Mouse (Mus musculus) left cerebral cortex, postnatal 36 days (tissue): Measurements from ENCODE around the gene Atr. TPM values are rescaled to one million over a fixed set of nuclear protein-coding genes. Genes with fewer than 3 reads are reported as not detected.

Source experiments
- DNase-seq, 2 experiments: peaks; one replicate each; pipeline ENCODE4 v3.0.0; 2021 to 2022; ENCODE audit warnings: low spot score in 2 of 2, mixed read lengths in 1 of 2
- intact Hi-C: fragments of 180-260 bp; cut with DNase I; formaldehyde crosslinking; loops from one replicate; pipeline ENCODE4 v1.15.1; 2025
- total RNA-seq, 2 experiments: library from RNA; stranded (reverse); gene quantifications; 2 replicates each; pipeline ENCODE4 v1.2.3; 2021

Atr gene
- total RNA-seq = 10 to 100 TPM in 1 of 2 experiments, 1 to 10 TPM in 1; 9.2 to 14.7 TPM

DNA sequence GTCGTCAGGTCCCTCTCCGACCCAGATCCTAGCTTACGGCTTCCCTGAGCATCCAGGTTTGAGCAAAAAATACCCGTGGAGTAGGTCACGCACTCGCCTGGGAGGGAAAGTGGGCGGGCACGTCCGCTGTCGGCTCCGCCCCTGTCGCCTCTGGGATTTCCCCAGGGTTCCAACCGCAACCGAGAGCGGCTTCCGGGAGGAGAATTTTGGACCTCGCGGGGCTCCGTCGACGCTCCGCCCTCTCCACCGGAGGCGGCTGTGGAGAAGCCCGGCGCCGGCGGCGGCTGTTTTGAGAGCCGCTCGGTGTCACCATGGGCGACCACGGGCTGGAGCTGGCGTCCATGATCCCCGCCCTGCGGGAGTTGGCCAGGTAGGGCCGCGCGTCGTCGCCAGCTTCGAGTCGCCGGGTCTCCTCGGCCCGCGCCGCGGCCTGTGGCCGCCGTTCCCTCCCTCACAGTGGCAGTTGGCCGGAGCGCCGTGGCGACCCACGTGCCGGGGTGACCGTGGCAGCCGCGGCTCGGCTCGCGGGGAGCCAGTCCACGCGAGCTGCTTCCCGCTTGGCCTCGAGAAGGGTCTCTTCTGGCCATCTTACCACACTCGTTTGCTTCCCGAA, at the start of gene Atr:
Gene Atr (plus strand): TSS at position 184 of the 613 bp plus-strand sequence.
- intact Hi-C loops = loop anchor here (5.0 kb wide), 2 partner anchors 100 to 365 kb away; no protein-coding TSS in a partner anchor
- peak; percentile 95 for DNase-seq

DNA sequence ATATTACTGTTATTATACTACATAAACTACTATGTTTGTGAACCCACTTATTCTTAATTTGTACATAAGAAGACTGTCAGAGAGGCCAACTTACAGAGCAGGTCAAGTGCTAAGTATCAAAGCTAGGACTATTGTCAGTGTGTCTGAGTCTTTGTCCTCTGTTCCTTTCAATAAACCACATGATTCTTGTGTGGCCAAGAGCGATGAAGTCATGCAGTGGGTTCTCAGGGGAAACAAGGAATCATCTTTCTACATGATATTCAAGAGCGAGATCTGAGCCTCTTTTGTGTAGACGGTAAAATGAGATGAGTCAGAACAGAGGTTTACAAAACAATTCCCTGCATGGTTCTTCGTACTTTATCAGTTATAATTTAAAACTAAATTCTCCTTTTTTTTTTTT, 47.8 kb upstream of the Atr start:
- intact Hi-C loops = no loop called here
- no peak for DNase-seq

DNA sequence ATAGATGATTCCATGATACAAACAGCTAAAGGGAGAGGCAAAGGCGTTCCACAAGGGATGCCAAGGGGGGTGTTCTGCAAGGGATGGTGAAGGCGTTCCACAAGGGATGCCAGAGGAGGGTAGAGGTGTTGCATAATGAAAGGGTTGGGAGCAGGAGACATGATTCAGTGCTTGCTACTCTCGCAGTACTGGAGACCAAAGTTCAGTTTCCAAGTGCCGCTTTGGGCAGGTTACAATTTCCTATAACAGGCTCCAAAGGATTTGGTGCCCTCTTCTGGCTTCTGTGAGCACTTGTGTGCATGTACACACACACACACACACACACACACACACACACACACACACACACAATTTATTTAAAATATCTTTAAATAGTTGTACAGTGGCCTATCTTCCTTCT, 45.6 kb upstream of the Atr start:
- intact Hi-C loops = no loop called here
- no peak for DNase-seq

DNA sequence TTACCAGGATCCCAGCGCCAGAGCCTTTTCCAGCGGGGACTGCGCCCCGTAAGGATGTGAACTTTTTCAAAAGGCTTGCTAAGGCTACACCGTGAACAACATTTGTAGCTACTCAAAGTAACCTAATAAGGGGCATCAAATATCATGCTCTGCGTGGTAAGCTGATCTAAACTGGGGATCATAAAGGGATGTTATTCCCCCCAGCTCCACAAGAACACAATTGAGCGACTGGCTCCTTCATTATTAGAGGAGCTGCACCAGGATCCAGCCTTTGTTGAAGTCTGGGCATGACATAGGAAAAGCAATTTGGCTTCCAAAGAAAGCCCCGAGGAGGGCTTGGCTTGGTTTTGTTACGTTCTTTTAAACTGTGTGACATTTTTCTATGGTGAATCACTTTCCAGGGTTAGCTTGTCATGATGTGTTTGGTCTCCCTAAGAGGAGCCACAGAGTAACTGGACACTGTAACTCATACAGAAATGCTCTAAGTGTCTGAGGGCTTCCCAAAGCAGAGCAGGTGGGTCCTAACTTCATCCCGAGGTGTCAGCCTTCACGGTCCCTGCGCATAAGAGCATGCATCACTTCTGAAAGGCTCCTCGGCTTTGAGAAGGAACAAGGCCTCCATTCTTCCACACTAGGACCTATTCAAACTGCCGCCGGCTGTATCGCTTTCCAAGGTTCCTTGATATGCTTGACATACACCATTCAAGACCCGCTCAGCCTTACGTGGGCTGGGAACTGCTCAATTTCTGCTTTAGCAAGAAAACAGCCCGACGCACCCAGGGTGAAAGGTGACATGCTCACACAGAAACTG, 43.5 kb upstream of the Atr start:
- intact Hi-C loops = no loop called here
- no peak for DNase-seq

DNA sequence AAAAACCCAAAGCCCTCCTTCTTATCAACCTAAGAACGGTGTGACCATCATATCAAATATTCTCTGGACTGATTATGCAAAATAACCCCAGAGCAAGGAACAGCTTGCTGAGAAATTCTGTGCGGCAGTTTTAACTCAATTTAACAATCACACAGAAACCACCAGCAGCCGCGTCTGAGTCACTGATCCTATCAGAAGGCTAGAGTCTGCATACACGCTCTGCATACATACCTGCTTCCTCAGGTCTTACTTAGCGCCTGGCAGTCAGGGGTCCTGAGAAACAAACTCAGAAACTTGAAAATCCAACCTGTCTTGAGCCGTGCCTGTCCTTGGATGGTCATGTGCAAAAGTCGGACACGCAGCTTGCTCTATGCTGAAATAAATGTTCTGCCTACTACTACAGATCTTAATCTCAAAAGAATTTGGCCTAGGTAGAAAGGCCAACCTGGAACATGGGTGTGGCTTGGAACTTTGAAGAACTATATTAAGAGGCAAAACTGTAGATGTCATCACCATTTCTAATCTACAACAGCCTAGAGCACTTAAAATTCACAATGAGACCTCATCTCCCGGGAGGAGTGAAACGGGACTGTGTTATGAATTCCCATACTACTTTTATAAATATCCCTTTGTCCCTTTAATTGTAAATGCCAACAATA, 42.3 kb upstream of the Atr start:
- intact Hi-C loops = no loop called here
- no peak for DNase-seq

DNA sequence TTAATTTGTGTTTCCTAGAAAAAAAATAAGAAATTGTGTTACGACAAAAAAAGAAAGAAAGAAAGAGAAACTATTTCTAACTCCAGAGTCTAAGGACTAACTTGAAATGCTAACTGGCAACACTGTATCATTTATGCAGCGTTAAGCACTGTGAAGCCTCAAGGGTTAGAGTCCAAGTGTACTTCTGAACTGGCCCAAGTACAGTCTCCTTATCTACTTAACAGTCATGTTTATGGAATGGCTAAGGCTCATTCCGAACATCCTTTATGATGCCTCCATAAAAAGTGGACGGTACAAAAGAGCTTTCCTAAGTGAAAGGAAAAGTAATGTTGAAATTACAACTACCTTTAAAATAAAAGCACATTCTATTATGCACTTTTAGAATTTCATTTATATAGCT, 41.7 kb upstream of the Atr start:
- intact Hi-C loops = no loop called here
- no peak for DNase-seq

DNA sequence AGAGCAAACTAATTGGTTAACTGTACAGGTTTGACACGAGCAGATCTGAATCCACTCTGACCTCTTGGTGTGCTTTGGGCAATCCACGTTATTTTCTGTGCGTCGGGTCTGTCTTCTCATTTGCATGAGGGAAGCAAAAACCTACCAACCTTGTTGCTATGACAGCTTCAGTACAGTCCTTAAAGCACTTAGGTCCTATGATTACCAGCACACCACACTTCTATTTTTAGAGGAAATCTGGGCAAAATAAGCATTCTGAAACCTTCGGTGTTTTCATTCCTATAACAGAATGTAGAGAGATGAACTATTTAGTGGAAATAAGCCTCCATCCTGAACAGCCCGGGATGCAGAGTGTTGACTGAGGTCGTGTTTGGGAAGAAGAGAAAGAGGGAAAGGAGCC, 34.9 kb upstream of the Atr start:
- DNase-seq = no peak
- intact Hi-C loops = no loop called here

DNA sequence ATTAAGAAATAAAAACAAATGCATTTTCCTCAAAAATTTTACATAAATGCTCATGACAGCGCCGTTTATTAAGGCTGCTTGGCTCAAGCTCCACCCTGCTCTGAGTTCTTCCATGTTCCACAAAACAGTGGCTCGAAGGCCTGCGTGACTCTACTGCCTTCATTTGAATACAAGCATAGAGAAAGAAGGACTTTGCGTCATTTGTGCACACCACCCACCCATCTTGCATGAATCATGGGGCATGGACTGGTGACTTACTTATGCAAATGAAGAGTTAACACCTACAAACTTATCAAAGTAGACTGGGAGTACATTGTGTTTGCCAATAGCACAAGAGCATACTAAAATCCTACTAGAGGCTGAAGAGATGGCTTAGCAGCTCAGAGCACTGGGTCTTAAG, 29.8 kb upstream of the Atr start:
- intact Hi-C loops = no loop called here
- peak; percentile 32 to 38 for DNase-seq

DNA sequence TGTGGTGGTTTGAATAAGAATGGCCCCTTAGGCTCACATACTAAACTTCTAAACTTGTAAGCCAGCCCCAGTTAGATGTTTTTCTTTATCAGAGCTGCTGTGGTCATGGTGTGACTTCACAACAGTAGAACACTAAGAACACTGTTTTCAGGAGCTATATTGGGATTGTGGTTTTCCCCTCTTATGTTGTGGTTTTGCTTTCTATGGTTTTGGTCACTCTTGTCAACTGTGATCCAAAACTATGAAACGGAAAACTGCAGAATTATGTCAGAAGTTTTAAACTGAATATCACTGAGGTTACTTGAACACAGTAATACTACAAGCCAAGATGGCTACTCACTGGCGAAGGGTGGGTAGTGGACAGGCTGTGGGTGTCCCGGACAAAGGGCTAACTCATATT, 24.6 kb upstream of the Atr start:
- no peak for DNase-seq
- intact Hi-C loops = no loop called here

DNA sequence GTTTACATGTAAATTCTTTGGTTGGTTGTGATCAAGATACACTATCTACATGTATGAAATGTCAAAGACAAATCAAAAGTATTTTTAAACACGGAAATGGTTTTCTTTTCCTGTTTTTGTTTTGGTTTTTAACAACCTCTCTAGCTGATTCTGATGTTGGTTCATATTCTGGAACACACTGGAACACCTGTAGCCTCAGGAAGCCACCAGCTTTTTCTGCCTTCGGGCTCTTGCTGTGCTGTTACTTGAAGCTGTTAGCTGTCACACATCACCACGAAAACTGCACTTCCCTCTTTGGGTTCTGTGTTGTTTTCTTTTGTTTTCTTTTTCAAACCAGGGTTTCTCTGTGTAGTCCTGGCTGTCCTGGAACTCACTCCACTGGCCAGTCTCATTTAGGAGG, 22.6 kb upstream of the Atr start:
- DNase-seq = no peak
- intact Hi-C loops = no loop called here

DNA sequence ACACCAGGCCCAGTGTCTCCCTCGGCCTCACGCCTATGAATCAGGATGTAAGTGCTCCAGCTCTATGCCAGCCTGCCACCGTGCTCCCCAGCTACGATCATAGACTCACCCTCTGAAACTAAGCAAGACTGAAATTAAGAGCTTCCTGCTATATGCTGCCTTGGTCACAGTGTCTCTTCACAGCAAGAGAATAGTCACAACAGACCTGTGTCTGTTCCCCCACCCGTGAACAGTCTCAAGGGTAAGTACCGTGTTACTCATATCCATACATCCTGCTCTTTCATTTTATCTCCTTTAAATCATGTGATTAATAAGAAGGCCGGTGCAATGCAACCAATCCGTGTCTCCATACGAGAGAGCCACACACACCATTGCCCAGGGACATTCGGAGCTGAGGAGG, 21.7 kb upstream of the Atr start:
- intact Hi-C loops = no loop called here
- DNase-seq = no peak

DNA sequence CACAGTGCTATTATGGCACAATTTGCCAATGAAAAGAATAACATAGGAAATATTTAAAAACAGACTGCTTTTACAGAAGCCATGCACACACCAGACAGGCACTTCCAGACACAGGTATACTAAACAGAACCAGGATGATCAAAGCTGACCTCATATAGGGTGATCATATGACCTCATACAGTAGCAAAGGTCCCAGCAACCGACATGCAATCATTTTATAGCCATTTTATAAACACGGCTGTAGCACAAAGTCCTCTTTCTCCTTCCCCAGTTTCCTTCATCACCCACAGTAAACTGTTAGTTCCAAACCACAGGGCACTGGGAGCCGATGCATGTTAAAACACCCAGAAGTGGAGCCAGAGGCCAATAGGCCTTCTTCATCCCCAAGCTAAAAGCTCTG, 18.0 kb upstream of the Atr start:
- DNase-seq = no peak
- intact Hi-C loops = no loop called here

DNA sequence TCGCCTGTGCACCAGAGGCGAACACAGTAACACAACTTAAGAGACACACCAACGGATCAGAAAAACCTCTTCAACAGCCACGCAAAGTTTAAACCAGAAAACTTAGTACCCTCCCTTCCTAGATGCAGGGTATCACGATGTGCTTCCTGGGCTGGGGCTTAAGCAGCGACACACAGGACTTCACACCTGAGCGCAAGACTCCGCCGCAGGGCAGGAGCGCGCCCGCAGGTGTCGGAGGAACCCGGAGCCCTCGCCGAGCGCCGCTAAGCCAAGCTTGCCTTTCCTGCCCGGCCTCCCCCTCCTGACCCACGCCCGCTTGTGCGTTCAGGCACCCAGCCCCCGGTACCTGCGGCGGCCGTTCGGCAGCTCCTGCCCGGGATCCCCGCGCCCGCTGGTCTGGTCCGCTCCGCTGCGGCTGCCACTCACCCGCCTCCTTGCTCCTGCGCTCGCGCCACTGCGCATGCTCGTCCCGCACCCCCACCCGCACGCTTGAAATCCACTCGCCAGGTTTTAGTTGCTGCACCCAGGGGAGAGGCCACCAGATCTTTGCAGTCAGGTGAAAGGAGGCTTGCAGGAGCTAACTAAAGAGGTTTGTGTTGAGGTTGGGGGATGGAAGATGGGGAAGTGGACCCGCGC, 12.5 kb upstream of the Atr start, which contains the start of gene Pls1:
Gene Pls1 (minus strand): TSS at position 487 of the 636 bp plus-strand sequence.
- intact Hi-C loops = loop anchor here (2.0 kb wide), 1 partner anchor 94 kb away; the partner anchor contains the start of gene Trpc1
- peak; percentile 92 to 94 for DNase-seq

DNA sequence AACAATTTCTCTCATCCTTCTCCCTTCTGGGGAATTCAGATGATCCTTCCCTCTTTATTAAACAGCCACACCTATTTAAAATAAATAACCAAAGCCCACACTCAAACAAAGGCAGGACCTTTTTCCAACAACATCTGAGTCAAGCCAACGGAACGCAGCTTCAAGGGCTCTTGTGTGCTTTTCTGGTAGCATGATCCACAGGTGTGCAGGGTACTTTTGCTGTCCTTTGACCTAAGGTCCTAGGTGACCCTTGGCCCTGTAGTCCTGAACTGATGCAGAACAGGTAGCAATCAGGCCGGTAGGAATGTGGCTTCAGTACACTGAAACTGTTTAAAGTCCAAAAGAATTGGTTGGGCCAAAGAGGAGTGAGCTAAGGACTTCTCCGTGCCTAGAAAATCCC, 11.7 kb upstream of the Atr start:
- no peak for DNase-seq
- intact Hi-C loops = loop anchor here (2.0 kb wide), 1 partner anchor 95 kb away; the partner anchor contains the start of gene Trpc1

DNA sequence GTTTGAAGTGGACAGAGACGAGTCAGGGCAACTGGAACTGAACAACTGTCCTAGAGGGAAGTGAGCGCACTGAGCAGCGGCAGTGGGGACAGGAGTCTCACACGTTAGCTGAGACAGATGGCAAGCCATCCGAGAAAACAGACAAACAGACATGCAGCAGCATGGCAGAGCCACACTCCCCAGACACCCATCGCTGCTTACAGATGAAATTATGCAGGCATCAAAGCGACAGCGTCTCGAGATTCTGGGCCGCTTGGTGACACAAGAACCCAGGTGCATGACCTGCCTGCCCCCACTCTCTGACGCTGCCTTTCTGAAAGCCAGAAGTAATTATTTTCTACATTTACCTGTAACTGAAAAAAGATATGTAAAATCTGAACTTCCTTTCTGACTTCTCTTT, 5.7 kb upstream of the Atr start:
- intact Hi-C loops = loop anchor here (5.0 kb wide), 1 partner anchor 319 kb away; no protein-coding TSS in a partner anchor
- DNase-seq = no peak

DNA sequence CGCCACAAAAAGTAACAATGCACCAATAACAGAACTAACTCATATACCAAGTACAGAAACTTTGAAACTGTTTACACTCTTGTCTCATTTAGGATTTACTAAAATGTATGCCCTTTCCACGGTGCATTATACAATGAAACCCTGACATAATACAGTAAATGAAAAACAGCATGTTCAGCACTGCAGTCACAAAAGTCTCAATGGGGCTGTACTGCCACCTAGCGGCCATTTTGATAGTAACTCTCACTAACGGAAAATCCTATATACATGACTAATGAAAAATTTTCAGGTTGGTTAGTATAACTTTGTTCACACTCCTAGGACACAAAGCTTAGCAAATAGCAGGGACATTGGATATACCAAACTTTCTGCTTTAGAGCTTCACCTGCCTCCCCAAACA, 4.5 kb upstream of the Atr start:
- intact Hi-C loops = loop anchor here (5.0 kb wide), 1 partner anchor 321 kb away; no protein-coding TSS in a partner anchor
- DNase-seq = peak; percentile 58 to 71

DNA sequence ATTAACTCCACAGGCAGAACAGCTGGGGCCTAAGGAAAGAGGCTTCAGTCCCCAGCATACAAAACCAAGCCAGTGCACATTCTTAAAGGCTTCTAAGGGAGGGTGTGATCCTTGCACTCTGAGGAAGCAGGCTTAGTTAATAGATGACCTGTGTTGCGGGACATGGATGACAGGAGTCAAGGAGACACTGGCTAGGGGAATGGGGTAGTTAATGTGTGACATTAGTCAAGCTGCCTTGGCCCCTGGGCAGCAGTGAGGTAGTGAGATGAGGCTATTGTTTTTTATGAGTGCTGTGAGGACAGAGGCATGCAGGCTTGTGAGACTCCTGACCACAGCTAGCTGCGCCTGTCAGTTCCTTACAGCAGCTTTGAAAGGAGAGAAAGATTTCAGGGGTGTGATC, 2.5 kb upstream of the Atr start:
- intact Hi-C loops = loop anchor here (5.0 kb wide), 3 partner anchors 102 to 363 kb away; no protein-coding TSS in a partner anchor
- DNase-seq = no peak

DNA sequence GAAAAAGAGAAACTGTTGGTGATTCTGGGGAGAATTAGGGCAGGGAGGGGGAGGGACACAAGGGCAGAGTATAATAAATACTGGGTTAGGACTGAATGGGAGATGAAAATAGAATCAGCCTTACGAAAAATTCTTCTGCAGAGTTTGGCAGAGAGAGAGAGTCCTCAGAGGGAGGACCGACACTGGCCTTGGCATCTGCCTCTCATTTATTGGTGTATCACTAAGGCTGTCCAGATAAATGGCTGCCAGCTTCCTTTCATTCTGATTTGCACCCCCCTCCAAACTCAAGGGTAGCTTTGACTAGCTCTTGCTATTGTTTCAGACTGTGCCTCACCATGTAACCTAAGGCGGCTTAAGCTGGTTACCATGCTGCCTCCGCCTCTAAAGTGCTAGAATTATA, 1.4 kb upstream of the Atr start:
- intact Hi-C loops = loop anchor here (5.0 kb wide), 2 partner anchors 101 to 364 kb away; no protein-coding TSS in a partner anchor
- DNase-seq = no peak

DNA sequence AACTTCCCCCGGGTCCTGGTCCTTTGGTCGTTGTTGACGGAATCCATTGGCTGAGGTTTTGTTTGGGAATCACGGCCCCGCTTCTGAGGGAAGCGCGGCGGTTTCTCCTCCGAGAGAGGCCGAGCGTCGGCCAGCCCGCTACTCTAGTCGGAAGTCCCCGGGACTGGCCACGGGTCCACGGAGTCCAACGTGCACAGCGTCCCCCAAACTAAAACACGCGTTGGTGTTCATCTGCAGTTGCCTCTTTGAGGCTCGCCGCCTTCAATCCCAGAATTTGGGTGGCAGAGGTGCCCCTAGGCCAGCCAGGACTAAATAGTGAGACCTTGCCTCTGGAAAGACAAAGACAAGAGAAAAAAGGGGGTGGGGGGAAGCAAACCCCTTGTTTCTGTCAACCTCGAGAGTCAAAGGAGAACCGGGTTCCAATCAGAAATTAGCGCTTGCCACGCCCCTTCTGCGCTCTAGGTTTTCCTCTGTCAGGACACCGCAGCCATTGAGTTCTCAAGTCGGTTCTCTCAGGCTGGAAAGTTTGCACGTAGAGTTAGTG, 702 bp downstream of the Atr start:
- no peak for DNase-seq
- intact Hi-C loops = loop anchor here (5.0 kb wide), 2 partner anchors 99 to 366 kb away; no protein-coding TSS in a partner anchor

DNA sequence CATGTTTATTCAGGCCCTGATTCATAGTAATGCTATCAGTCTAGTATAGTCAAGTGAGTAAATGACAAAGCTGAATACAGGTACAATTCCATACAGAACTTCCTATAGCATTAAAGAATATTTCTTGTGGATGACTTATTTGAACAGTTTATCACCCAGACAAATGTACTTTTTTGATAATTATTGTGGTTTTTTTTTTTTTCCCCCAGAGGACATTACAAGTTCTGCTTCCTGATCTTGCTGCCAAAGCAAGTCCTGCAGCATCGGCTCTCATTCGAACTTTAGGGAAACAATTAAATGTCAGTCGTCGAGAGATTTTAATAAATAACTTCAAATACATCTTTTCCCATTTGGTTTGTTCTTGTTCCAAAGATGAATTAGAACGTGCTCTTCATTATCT, 20.8 kb downstream of the Atr start:
- intact Hi-C loops = no loop called here
- no peak for DNase-seq
